Mouse (Mus musculus) midbrain, embryonic 11.5 days (tissue): ENCODE measurements around the gene Zfp791. TPM values are rescaled to one million over a fixed set of nuclear protein-coding genes. Genes with fewer than 3 reads are reported as not detected.
"Not testable (repeated sequence)": the region's sequence is repeated elsewhere in the genome, so short reads cannot be mapped to it uniquely, and the experiment has no call there.

Source experiments
- ATAC-seq: fragments of 200-750 bp; cut with Nextera tagmentation; 2 replicates; pipeline ENCODE4 v1.8.0; 2017; ENCODE audit warnings: moderate TSS enrichment, moderate library complexity; ENCODE audit not compliant: low FRiP score
- DNase-seq: peaks from one replicate; pipeline ENCODE4 v3.0.0; 2015; ENCODE audit warnings: low spot score; ENCODE audit errors: missing footprints
- H3K27ac ChIP-seq: fragments of 300-500 bp; sonication (generic); 2 replicates; pipeline ENCODE4 v1.5.1; 2014; ENCODE audit warnings: low read depth, low read length
- H3K27me3 ChIP-seq: fragments of 300-500 bp; sonication (generic); 2 replicates; pipeline ENCODE4 v1.6.1; 2014; ENCODE audit warnings: mild to moderate bottlenecking, low read length, moderate library complexity, mixed read lengths; ENCODE audit not compliant: control insufficient read depth, insufficient read depth
- H3K36me3 ChIP-seq: fragments of 300-500 bp; sonication (generic); 2 replicates; pipeline ENCODE4 v1.6.1; 2014; ENCODE audit warnings: mild to moderate bottlenecking, low read length, moderate library complexity, mixed read lengths; ENCODE audit not compliant: control insufficient read depth, insufficient read depth
- H3K4me1 ChIP-seq: fragments of 300-500 bp; sonication (generic); 2 replicates; pipeline ENCODE4 v1.6.1; 2014; ENCODE audit warnings: low read length; ENCODE audit not compliant: control insufficient read depth, insufficient read depth
- H3K4me2 ChIP-seq: fragments of 300-500 bp; sonication (generic); 2 replicates; pipeline ENCODE4 v1.6.1; 2014; ENCODE audit warnings: mild to moderate bottlenecking, moderate library complexity
- H3K4me3 ChIP-seq: fragments of 300-500 bp; sonication (generic); 2 replicates; pipeline ENCODE4 v1.5.1; 2014; ENCODE audit warnings: low read depth, low read length
- H3K9ac ChIP-seq: fragments of 300-500 bp; sonication (generic); 2 replicates; pipeline ENCODE4 v1.6.1; 2014; ENCODE audit warnings: low read length
- H3K9me3 ChIP-seq: fragments of 300-500 bp; sonication (generic); 2 replicates; pipeline ENCODE4 v1.6.1; 2016; ENCODE audit warnings: low read length; ENCODE audit not compliant: control insufficient read depth
- WGBS: fragments of 180-500 bp; shearing (Covaris S2); extraction: QIAGEN DNeasy Blood & Tissue Kit; methylation state at CpG from one replicate; pipeline ENCODE4 v1.1.7; 2014; 5-methylcytosine and 5-hydroxymethylcytosine counted together
- polyA plus RNA-seq: library from polyadenylated mRNA; unstranded; fragments of >200 nt; fragmentation: Nextera tagmentation; extraction: Ambion mirVana; gene quantifications from 2 replicates; pipeline ENCODE4 v1.2.1, GENCODE M21; 2014

Gene Zfp791
- polyA plus RNA-seq: 1.3 and 1.5 TPM in 2 replicates

DNA sequence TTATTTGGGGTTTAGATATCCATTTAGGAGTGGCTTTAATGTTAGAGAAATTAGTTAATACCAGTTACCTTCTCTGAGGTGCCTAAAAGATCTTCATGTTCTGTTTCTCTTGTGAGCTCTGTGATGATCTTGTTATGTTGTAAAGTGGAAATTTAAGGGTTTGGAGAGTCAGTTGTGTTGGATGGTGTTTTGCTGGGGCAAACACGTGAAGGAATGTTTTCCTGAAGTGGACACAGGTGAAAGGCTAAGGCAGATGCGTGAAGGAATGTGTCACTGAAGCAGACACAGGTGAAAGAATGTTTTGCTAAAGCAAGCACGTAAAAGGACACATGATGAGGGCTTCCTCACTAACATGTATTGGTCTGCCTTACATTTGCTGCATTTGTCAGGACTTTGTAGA is at the start of gene Zfp791:
Gene Zfp791, minus strand, starts transcription at position 101 of the 400 bp plus-strand sequence.
- Histone ChIP-seq H3K27me3 (no peaks in the 10 kb centered on the region), H3K27ac (no peak within 1 kb of the TSS), H3K4me3 (no peak within 1 kb of the TSS), H3K36me3 (no peaks in the 10 kb centered on the region), H3K9me3 (no peaks in the 10 kb centered on the region), H3K4me1 (no peaks in the 10 kb centered on the region), H3K9ac (no peak within 1 kb of the TSS), H3K4me2 (no peak within 1 kb of the TSS)
- ATAC-seq: no peak
- DNase-seq: no peak
- WGBS: 77% methylated on average over 3 of the region's 3 CpGs

DNA sequence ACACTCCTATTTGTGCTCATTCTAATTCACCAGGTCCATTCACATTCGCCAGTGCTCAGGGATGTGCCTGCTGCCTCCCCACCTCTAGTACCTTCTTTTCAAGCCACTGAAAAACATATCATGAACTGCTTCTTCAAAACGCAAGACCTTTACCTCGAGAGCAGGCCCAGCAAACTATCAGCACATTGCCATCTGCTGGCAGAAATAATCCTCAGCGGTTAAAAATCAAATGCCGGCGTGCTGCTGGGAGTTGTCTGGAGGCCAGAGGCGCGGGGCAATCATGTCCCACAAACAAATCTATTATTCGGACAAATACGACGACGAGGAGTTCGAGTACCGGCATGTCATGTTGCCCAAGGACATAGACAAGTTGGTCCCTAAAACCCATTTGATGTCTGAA is 48.4 kb upstream of the Zfp791 start:
- no peaks in the 10 kb centered on the region for H3K4me1 ChIP-seq
- 35% methylated on average over 14 of the region's 14 CpGs for WGBS
- ATAC-seq: no peak
- no peaks in the 10 kb centered on the region; the same call in 1 of the 2 replicates for H3K9me3 ChIP-seq
- H3K36me3 ChIP-seq: no peaks in the 10 kb centered on the region
- no peak overlapping the region for H3K27ac ChIP-seq
- DNase-seq: peak; percentile 85
- H3K27me3 ChIP-seq: no peaks in the 10 kb centered on the region
- no peak overlapping the region for H3K9ac ChIP-seq
- no peak overlapping the region for H3K4me2 ChIP-seq
- H3K4me3 ChIP-seq: no peak overlapping the region

DNA sequence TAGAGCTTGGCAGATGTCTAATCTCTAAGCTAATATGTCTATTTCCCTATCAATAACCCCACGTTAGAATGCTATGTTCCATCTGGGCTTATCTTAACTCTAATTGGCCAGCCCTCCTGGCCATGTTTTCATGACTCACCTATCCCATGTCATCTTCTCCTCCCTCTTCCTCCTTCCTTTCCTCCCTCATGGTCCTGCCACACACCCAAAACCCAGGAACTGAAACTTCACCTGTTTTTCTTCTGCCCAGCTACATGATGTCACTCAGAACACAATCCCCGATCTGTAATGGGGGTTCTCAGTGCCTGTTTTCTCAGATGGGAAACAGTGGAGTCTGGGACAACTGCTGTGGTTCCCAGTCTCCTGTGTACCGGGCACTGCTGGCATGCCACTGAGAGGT is 28.7 kb upstream of the Zfp791 start, which contains the start of gene Cks1brt:
Gene Cks1brt, plus strand, starts transcription at position 301 of the 400 bp plus-strand sequence.
- Histone ChIP-seq H3K9me3 (peaks cover 15% of the 10 kb centered on the region), H3K36me3 (no peaks in the 10 kb centered on the region), H3K4me1 (no peaks in the 10 kb centered on the region), H3K4me3 (no peak within 1 kb of the TSS), H3K9ac (no peak within 1 kb of the TSS), H3K27ac (no peak within 1 kb of the TSS), H3K4me2 (no peak within 1 kb of the TSS), H3K27me3 (no peaks in the 10 kb centered on the region)
- DNase-seq (no peak), ATAC-seq (no peak)
- 91% methylated on average over 3 of the region's 3 CpGs for WGBS

DNA sequence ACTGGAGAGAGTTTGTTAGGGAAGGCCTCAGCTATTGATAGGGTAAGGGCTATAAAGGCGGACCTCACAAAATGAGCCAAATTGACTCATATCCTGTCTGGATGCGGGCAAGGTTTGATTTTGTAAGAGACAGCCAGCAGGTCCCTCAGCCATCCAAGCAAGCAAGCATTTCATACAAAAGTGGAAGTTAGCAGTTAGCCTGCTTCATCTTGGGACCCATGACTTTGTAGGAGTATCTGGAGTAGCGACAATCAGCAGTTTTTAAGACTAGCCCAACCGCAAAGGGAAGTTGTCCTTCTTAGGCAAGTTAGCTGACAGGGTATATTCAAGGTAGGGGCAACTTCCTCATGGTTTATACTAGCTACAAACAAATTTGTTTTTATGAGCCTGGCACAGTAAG is 19.6 kb upstream of the Zfp791 start:
- H3K27ac ChIP-seq: no peak overlapping the region
- H3K4me3 ChIP-seq: no peak overlapping the region
- no peaks in the 10 kb centered on the region for H3K36me3 ChIP-seq
- DNase-seq: no peak
- WGBS: 95% methylated on average over 4 of the region's 4 CpGs
- H3K4me1 ChIP-seq: no peaks in the 10 kb centered on the region
- H3K4me2 ChIP-seq: no peak overlapping the region
- no peaks in the 10 kb centered on the region for H3K9me3 ChIP-seq
- ATAC-seq: no peak
- H3K9ac ChIP-seq: no peak overlapping the region
- no peaks in the 10 kb centered on the region for H3K27me3 ChIP-seq

DNA sequence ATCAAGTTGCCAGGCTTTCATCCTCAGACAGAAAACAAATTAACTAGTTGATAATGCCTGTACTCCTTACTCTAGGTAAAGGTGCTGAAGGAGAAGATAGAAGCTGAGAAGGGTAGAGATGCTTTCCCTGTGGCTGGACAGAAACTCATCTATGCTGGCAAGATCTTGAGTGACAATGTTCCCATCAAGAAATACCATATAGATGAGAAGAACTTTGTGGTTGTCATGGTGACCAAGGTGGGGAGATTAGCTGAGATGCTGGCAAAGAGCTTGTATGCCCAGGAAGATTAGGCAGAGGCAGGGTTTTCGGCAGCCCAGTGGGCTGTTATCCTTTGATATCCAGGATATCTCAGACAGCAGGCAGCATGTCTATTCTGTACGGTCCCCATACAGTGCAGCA is 12.8 kb upstream of the Zfp791 start:
- ATAC-seq, H3K9me3 ChIP-seq, H3K9ac ChIP-seq, H3K4me2 ChIP-seq, H3K27ac ChIP-seq, H3K4me3 ChIP-seq, H3K27me3 ChIP-seq, H3K4me1 ChIP-seq, H3K36me3 ChIP-seq, DNase-seq: not testable (repeated sequence)
- WGBS: 83% methylated on average over 2 of the region's 2 CpGs

DNA sequence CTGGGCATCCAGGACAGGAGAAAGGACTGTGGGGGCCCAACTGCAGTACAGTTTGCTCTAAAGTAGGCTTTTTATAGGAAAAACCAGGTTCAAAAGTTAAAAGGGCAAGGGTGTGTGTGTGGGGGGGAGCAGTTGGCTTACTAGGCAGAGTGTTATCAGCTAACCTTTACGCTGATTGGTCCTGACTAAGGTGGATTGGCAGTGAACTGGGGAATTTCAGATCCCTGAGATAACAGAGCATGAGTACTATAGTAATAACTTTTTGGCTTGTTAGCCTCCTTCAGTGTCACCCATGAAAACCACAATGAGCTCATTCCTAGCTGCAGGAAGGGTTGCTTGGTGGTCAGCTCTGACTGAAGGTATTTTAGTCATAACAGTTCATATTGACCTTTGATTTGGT is 9.4 kb upstream of the Zfp791 start:
- Histone ChIP-seq H3K9me3 (no peaks in the 10 kb centered on the region), H3K4me2 (no peak overlapping the region), H3K4me1 (no peaks in the 10 kb centered on the region), H3K27me3 (no peaks in the 10 kb centered on the region), H3K9ac (no peak overlapping the region), H3K4me3 (no peak overlapping the region), H3K27ac (no peak overlapping the region), H3K36me3 (no peaks in the 10 kb centered on the region)
- ATAC-seq: no peak
- WGBS: 96% methylated on average over 1 of the region's 1 CpGs
- no peak for DNase-seq

- Histone ChIP-seq H3K9ac (no peak overlapping the region), H3K4me2 (no peak overlapping the region), H3K27me3 (no peaks in the 10 kb centered on the region), H3K27ac (no peak overlapping the region), H3K36me3 (no peaks in the 10 kb centered on the region), H3K9me3 (no peaks in the 10 kb centered on the region), H3K4me3 (no peak overlapping the region), H3K4me1 (no peaks in the 10 kb centered on the region)
- DNase-seq (peak; percentile 60), ATAC-seq (no peak)
- WGBS: 93% methylated on average over 8 of the region's 8 CpGs
Measured at GRCm38 (mm10) chr8:85123691-85124090, 796 bp upstream of the Zfp791 start.

- H3K27ac ChIP-seq, H3K27me3 ChIP-seq, H3K9ac ChIP-seq, DNase-seq, ATAC-seq, H3K36me3 ChIP-seq, H3K4me3 ChIP-seq, H3K4me1 ChIP-seq, H3K4me2 ChIP-seq, H3K9me3 ChIP-seq: not testable (repeated sequence)
- 74% methylated on average over 5 of the region's 5 CpGs for WGBS
Measured at GRCm38 (mm10) chr8:85120251-85120650, 2.6 kb downstream of the Zfp791 start.

GRCm38 (mm10) chr8:85119052-85119981 is 3.6 kb downstream of the Zfp791 start:
- 8% methylated on average over 37 of the region's 37 CpGs for WGBS
- H3K27ac ChIP-seq: no peak overlapping the region
- H3K27me3 ChIP-seq: no peaks in the 10 kb centered on the region
- no peaks in the 10 kb centered on the region for H3K36me3 ChIP-seq
- H3K9ac ChIP-seq: peak overlapping the region; percentile 68
- peak overlapping the region; percentile 47 for H3K4me3 ChIP-seq
- peak overlapping the region; percentile 78 for H3K4me2 ChIP-seq
- DNase-seq (peak; percentile 97), ATAC-seq (peak; percentile 83)
- H3K4me1 ChIP-seq: no peaks in the 10 kb centered on the region
- H3K9me3 ChIP-seq: no peaks in the 10 kb centered on the region
